Mouse (Mus musculus): ENCODE results near the gene Hist1h4m. TPM values are rescaled to one million over a fixed set of nuclear protein-coding genes. Genes with fewer than 3 reads are reported as not detected.
"Not testable (repeated sequence)": the region's sequence is repeated elsewhere in the genome, so short reads cannot be mapped to it uniquely, and the experiment has no call there.

Gene Hist1h4m
- polyA plus RNA-seq (2014; fragmentation: Nextera tagmentation; extraction: Ambion mirVana) = not detected in 2 replicates

- not testable (repeated sequence) for H3K36me3 ChIP-seq (ENCODE audit: control insufficient read depth, insufficient read depth, low read length); H3K27ac ChIP-seq (ENCODE audit: low read depth); H3K27me3 ChIP-seq (replicated peaks; ENCODE audit: control insufficient read depth, insufficient read depth, low read length); DNase-seq (ENCODE audit: low spot score); H3K9ac ChIP-seq (ENCODE audit: low read length); H3K4me1 ChIP-seq (replicated peaks; ENCODE audit: control insufficient read depth, insufficient read depth, low read length); H3K9me3 ChIP-seq (ENCODE audit: control insufficient read depth, low read length); H3K4me3 ChIP-seq (ENCODE audit: low read depth, low read length)
- peak; percentile 70 for ATAC-seq (replicated peaks; ENCODE audit: low FRiP score, low TSS enrichment, low read depth)
- peak within 1 kb of the TSS; percentile 34; the same call in 1 of the 2 replicates for H3K4me2 ChIP-seq (ENCODE audit: low read length)
- WGBS = no CpG with 5 or more reads among the region's 24 CpGs
These were observed at the start of gene Hist1h4m for GRCm38 (mm10) chr13:21811539-21811938. TSS of gene Hist1h4m (plus strand) at chr13:21811746.

- ATAC-seq (replicated peaks; ENCODE audit: low FRiP score, low TSS enrichment, low read depth) = peak; percentile 83
- H3K27me3 ChIP-seq (replicated peaks; ENCODE audit: control insufficient read depth, insufficient read depth, low read length) = no peaks in the 10 kb centered on the region
- H3K9ac ChIP-seq (ENCODE audit: low read length) = peak overlapping the region; percentile 97
- no peaks in the 10 kb centered on the region for H3K36me3 ChIP-seq (ENCODE audit: control insufficient read depth, insufficient read depth, low read length)
- H3K4me3 ChIP-seq (ENCODE audit: low read depth, low read length) = peak overlapping the region; percentile 61
- DNase-seq (ENCODE audit: low spot score) = peak; percentile 88
- peak overlapping the region; percentile 97 for H3K27ac ChIP-seq (ENCODE audit: low read depth)
- 5% methylated on average over 33 of the region's 33 CpGs for WGBS
- peak overlapping the region; percentile 95 for H3K4me2 ChIP-seq (ENCODE audit: low read length)
- no peaks in the 10 kb centered on the region for H3K9me3 ChIP-seq (ENCODE audit: control insufficient read depth, low read length)
- H3K4me1 ChIP-seq (replicated peaks; ENCODE audit: control insufficient read depth, insufficient read depth, low read length) = peaks cover 9% of the 10 kb centered on the region
These were observed 32.5 kb upstream of the Hist1h4m start for GRCm38 (mm10) chr13:21778814-21779766.

- peak within 1 kb of the TSS; percentile 95 for H3K4me2 ChIP-seq (ENCODE audit: low read length)
- WGBS = under 1% methylated on average over 44 of the region's 44 CpGs
- H3K9ac ChIP-seq (ENCODE audit: low read length) = peak within 1 kb of the TSS; percentile 97
- no peaks in the 10 kb centered on the region for H3K36me3 ChIP-seq (ENCODE audit: control insufficient read depth, insufficient read depth, low read length)
- no peaks in the 10 kb centered on the region for H3K27me3 ChIP-seq (replicated peaks; ENCODE audit: control insufficient read depth, insufficient read depth, low read length)
- H3K9me3 ChIP-seq (ENCODE audit: control insufficient read depth, low read length) = no peaks in the 10 kb centered on the region
- peak; percentile 91 for DNase-seq (ENCODE audit: low spot score)
- ATAC-seq (replicated peaks; ENCODE audit: low FRiP score, low TSS enrichment, low read depth) = peak; percentile 43
- H3K4me3 ChIP-seq (ENCODE audit: low read depth, low read length) = peak within 1 kb of the TSS; percentile 61
- H3K27ac ChIP-seq (ENCODE audit: low read depth) = peak within 1 kb of the TSS; percentile 97
- H3K4me1 ChIP-seq (replicated peaks; ENCODE audit: control insufficient read depth, insufficient read depth, low read length) = peaks cover 14% of the 10 kb centered on the region
These were observed 31.5 kb upstream of the Hist1h4m start, which contains the start of gene Hist1h1b for GRCm38 (mm10) chr13:21779767-21780731. TSS of gene Hist1h1b (minus strand) at chr13:21780625.

GRCm38 (mm10) chr13:21781021-21781555 lies 30.5 kb upstream of the Hist1h4m start:
- peak overlapping the region; percentile 95 for H3K4me2 ChIP-seq (ENCODE audit: low read length)
- H3K27ac ChIP-seq (ENCODE audit: low read depth) = peak overlapping the region; percentile 97
- 39% methylated on average over 6 of the region's 6 CpGs for WGBS
- ATAC-seq (replicated peaks; ENCODE audit: low FRiP score, low TSS enrichment, low read depth) (no peak), DNase-seq (ENCODE audit: low spot score) (peak; percentile 54)
- peaks cover 20% of the 10 kb centered on the region for H3K4me1 ChIP-seq (replicated peaks; ENCODE audit: control insufficient read depth, insufficient read depth, low read length)
- peak overlapping the region; percentile 97 for H3K9ac ChIP-seq (ENCODE audit: low read length)
- no peaks in the 10 kb centered on the region for H3K36me3 ChIP-seq (ENCODE audit: control insufficient read depth, insufficient read depth, low read length)
- no peaks in the 10 kb centered on the region for H3K9me3 ChIP-seq (ENCODE audit: control insufficient read depth, low read length)
- H3K27me3 ChIP-seq (replicated peaks; ENCODE audit: control insufficient read depth, insufficient read depth, low read length) = no peaks in the 10 kb centered on the region
- peak overlapping the region; percentile 61 for H3K4me3 ChIP-seq (ENCODE audit: low read depth, low read length)

GRCm38 (mm10) chr13:21781639-21782038 lies 29.9 kb upstream of the Hist1h4m start:
- H3K36me3 ChIP-seq (ENCODE audit: control insufficient read depth, insufficient read depth, low read length) = no peaks in the 10 kb centered on the region
- DNase-seq (ENCODE audit: low spot score) (peak; percentile 41), ATAC-seq (replicated peaks; ENCODE audit: low FRiP score, low TSS enrichment, low read depth) (no peak)
- H3K4me2 ChIP-seq (ENCODE audit: low read length) = no peak overlapping the region
- H3K4me1 ChIP-seq (replicated peaks; ENCODE audit: control insufficient read depth, insufficient read depth, low read length) = peaks cover 22% of the 10 kb centered on the region
- no peaks in the 10 kb centered on the region for H3K9me3 ChIP-seq (ENCODE audit: control insufficient read depth, low read length)
- no peak overlapping the region for H3K9ac ChIP-seq (ENCODE audit: low read length)
- WGBS = 91% methylated on average over 1 of the region's 1 CpGs
- 0 out of 2 replicates have a peak overlapping the region, but pooled peaks have one; percentile 43 for H3K27ac ChIP-seq (ENCODE audit: low read depth)
- no peak overlapping the region for H3K4me3 ChIP-seq (ENCODE audit: low read depth, low read length)
- no peaks in the 10 kb centered on the region for H3K27me3 ChIP-seq (replicated peaks; ENCODE audit: control insufficient read depth, insufficient read depth, low read length)

GRCm38 (mm10) chr13:21782361-21783254 lies 28.9 kb upstream of the Hist1h4m start:
- peak; percentile 74 for DNase-seq (ENCODE audit: low spot score)
- Histone ChIP-seq H3K27ac (ENCODE audit: low read depth) (peak overlapping the region; percentile 92), H3K4me2 (ENCODE audit: low read length) (peak overlapping the region; percentile 75), H3K9ac (ENCODE audit: low read length) (peak overlapping the region; percentile 71), H3K4me3 (ENCODE audit: low read depth, low read length) (peak overlapping the region; percentile 44), H3K4me1 (replicated peaks; ENCODE audit: control insufficient read depth, insufficient read depth, low read length) (peaks cover 22% of the 10 kb centered on the region)
- WGBS = 2% methylated on average over 17 of the region's 35 CpGs
- not testable (repeated sequence) for H3K36me3 ChIP-seq (ENCODE audit: control insufficient read depth, insufficient read depth, low read length); H3K27me3 ChIP-seq (replicated peaks; ENCODE audit: control insufficient read depth, insufficient read depth, low read length); ATAC-seq (replicated peaks; ENCODE audit: low FRiP score, low TSS enrichment, low read depth); H3K9me3 ChIP-seq (ENCODE audit: control insufficient read depth, low read length)

- under 1% methylated on average over 12 of the region's 20 CpGs for WGBS
- ATAC-seq (replicated peaks; ENCODE audit: low FRiP score, low TSS enrichment, low read depth) (peak; percentile 69), DNase-seq (ENCODE audit: low spot score) (peak; percentile 58)
- peak within 1 kb of the TSS; percentile 92 for H3K27ac ChIP-seq (ENCODE audit: low read depth)
- H3K4me1 ChIP-seq (replicated peaks; ENCODE audit: control insufficient read depth, insufficient read depth, low read length) = peaks cover 25% of the 10 kb centered on the region
- H3K9me3 ChIP-seq (ENCODE audit: control insufficient read depth, low read length) = no peaks in the 10 kb centered on the region
- H3K27me3 ChIP-seq (replicated peaks; ENCODE audit: control insufficient read depth, insufficient read depth, low read length) = no peaks in the 10 kb centered on the region
- H3K4me3 ChIP-seq (ENCODE audit: low read depth, low read length) = peak within 1 kb of the TSS; percentile 44
- peak within 1 kb of the TSS; percentile 75 for H3K4me2 ChIP-seq (ENCODE audit: low read length)
- no peaks in the 10 kb centered on the region for H3K36me3 ChIP-seq (ENCODE audit: control insufficient read depth, insufficient read depth, low read length)
- H3K9ac ChIP-seq (ENCODE audit: low read length) = peak within 1 kb of the TSS; percentile 71
These were observed 28.3 kb upstream of the Hist1h4m start, which contains the start of gene Hist1h3i for GRCm38 (mm10) chr13:21783255-21783617. TSS of gene Hist1h3i (minus strand) at chr13:21783370.

All from intestine, embryonic 14.5 days (tissue).